ENCODE assay signal across 18 mouse cellular contexts in the genomic region with DNA sequence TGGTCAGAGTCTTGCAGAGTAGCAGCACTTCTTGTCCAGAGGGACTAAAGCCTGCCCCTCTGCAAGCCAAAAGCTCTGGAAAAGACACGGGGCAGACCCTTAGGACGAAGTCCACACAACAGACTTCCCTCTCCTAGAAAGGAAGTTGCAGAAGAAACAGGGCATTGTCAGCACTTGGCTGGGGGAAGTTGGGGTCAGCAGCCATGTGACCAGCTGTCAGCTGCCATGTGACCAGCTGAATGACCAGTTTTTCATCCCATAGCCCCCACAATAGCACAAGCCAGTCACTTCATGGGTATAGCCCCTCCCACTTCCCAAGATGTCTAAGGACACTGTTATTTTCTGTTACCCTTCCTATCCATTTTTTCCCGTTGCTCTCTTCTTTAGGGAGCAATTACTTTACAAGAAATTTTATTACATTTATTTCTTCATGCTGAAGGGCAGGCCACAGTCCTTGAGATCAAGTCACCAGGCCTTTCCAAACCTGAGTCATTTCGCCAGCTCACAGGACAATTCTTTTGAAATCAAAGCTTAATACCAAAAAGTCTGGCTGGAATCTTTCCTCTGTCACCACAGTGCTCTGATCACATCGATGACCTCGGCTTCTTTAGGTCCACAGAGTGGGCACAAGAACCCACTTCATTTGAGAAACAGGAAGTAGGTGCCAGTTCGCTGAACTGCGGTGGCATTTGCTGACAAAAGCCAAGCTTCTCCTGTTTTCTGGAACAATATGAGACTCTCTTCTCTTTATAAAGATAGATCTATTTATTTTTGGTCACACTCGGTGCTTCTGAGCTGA. TPM values are rescaled to one million over a fixed set of nuclear protein-coding genes. Genes with fewer than 3 reads are reported as not detected.
DNase-seq lines count a peak whose midpoint lies in the region; ATAC-seq and TF ChIP-seq lines count a peak whose summit lies in the region.
"Had no signal": no experiment of that assay in that cellular context is flagged by ENCODE, and none has a peak within 500 bp of the region (broad histone marks: within the 10 kb centered on the region; RNA-seq: fewer than 3 reads in every experiment).

No protein-coding gene starts in this region.

- DNase-seq in heart, embryonic 10.5 days (ENCODE audit: low spot score), result no peak
- DNase-seq in heart, postnatal 36 days, result no peak
- DNase-seq in liver, adult 2 months (ENCODE audit: extremely low read depth, low read depth, low spot score), result peak; percentile 41
- DNase-seq in liver, embryonic 11.5 days (ENCODE audit: low spot score), result no peak
- DNase-seq in skeletal muscle tissue, adult 2 months (ENCODE audit: low read depth, low spot score), result peak; percentile 28
- no peak for DNase-seq in retina, embryonic 14.5 days (ENCODE audit: low spot score)
- DNase-seq in testis, postnatal 10 days (ENCODE audit: low spot score), result no peak
- DNase-seq: cerebellum, postnatal 25 days; gastrocnemius, postnatal 10 days; lung, postnatal 4 days; thymus, postnatal 36 days had no signal

- no peak overlapping the region for H3K4me2 ChIP-seq in liver, embryonic 11.5 days
- H3K4me2 ChIP-seq: forebrain, embryonic 13.5 days; limb, embryonic 13.5 days had no signal

- intact Hi-C loops in heart, postnatal 36 days (cut with DNase I), result no loop called here

- H3K9ac ChIP-seq in liver, adult 2 months (ENCODE audit: low read depth, low read length), result no peak overlapping the region
- no peak overlapping the region for H3K9ac ChIP-seq in liver, embryonic 11.5 days (ENCODE audit: low read depth, low read length)
- H3K9ac ChIP-seq: forebrain, embryonic 13.5 days; limb, embryonic 13.5 days had no signal

- no peaks in the 10 kb centered on the region for H3K79me2 ChIP-seq in liver, adult 2 months (ENCODE audit: control insufficient read depth, insufficient read depth, low read length)

- TF ChIP-seq POLR2A in liver, adult 2 months (IDR thresholded peaks at IDR 0.05; ENCODE audit: extremely low read depth, insufficient read depth, low read length), result no peak

- ATAC-seq in liver, embryonic 11.5 days (replicated peaks; ENCODE audit: low FRiP score), result no peak
- ATAC-seq: forebrain, embryonic 13.5 days; Patski had no signal

- H3K9me3 ChIP-seq in heart, embryonic 10.5 days, result no peaks in the 10 kb centered on the region
- H3K9me3 ChIP-seq in liver, embryonic 11.5 days (ENCODE audit: control insufficient read depth, low read length), result no peaks in the 10 kb centered on the region
- H3K9me3 ChIP-seq: forebrain, embryonic 13.5 days; limb, embryonic 13.5 days had no signal

- peak overlapping the region; percentile 84; the same call in 1 of the 2 replicates for H3K27ac ChIP-seq in heart, embryonic 10.5 days
- H3K27ac ChIP-seq in liver, adult 2 months (replicated peaks; ENCODE audit: insufficient read depth, low read depth, low read length), result 0 out of 2 replicates have a peak overlapping the region, but pooled peaks have one; percentile 19
- H3K27ac ChIP-seq in liver, embryonic 11.5 days (ENCODE audit: low read depth, low read length), result no peak overlapping the region
- H3K27ac ChIP-seq in brown adipose tissue, adult 24 weeks (replicated peaks; ENCODE audit: low read depth, low read length), result peak overlapping the region; percentile 64; the same call in 1 of the 2 replicates
- H3K27ac ChIP-seq: forebrain, embryonic 13.5 days; limb, embryonic 13.5 days had no signal

- no peaks in the 10 kb centered on the region for H3K27me3 ChIP-seq in heart, embryonic 10.5 days (ENCODE audit: insufficient read depth, poor library complexity, severe bottlenecking)
- no peaks in the 10 kb centered on the region for H3K27me3 ChIP-seq in liver, adult 2 months (ENCODE audit: control insufficient read depth, insufficient read depth, low read length)
- no peaks in the 10 kb centered on the region for H3K27me3 ChIP-seq in liver, embryonic 11.5 days (replicated peaks; ENCODE audit: control insufficient read depth, insufficient read depth, low read length)
- H3K27me3 ChIP-seq: forebrain, embryonic 13.5 days; limb, embryonic 13.5 days; Patski had no signal

- WGBS in heart, embryonic 10.5 days, result 75% methylated on average over 9 of the region's 9 CpGs
- WGBS in liver, adult 2 months, result 77% methylated on average over 9 of the region's 9 CpGs
- 84% methylated on average over 9 of the region's 9 CpGs for WGBS in liver, embryonic 11.5 days

- H3K4me1 ChIP-seq in heart, embryonic 10.5 days, result peaks cover 25% of the 10 kb centered on the region
- H3K4me1 ChIP-seq in liver, adult 2 months (ENCODE audit: control insufficient read depth, insufficient read depth, low read length), result peaks cover 8% of the 10 kb centered on the region
- H3K4me1 ChIP-seq in liver, embryonic 11.5 days (replicated peaks; ENCODE audit: control insufficient read depth, insufficient read depth, low read length), result peaks cover 16% of the 10 kb centered on the region
- H3K4me1 ChIP-seq in brown adipose tissue, adult 24 weeks (ENCODE audit: control insufficient read depth, insufficient read depth, insufficient read length, low read length), result peaks cover 7% of the 10 kb centered on the region; the same call in 1 of the 2 replicates
- H3K4me1 ChIP-seq: forebrain, embryonic 13.5 days; limb, embryonic 13.5 days had no signal

- no peak overlapping the region for H3K4me3 ChIP-seq in heart, embryonic 10.5 days
- no peak overlapping the region for H3K4me3 ChIP-seq in liver, adult 2 months (ENCODE audit: insufficient read depth, low read depth, low read length)
- H3K4me3 ChIP-seq in liver, embryonic 11.5 days (ENCODE audit: low read depth, low read length), result no peak overlapping the region
- no peak overlapping the region for H3K4me3 ChIP-seq in brown adipose tissue, adult 24 weeks (ENCODE audit: insufficient read depth, low read depth, low read length)
- H3K4me3 ChIP-seq: forebrain, embryonic 13.5 days; limb, embryonic 13.5 days had no signal

- H3K36me3 ChIP-seq in heart, embryonic 10.5 days, result peaks cover 62% of the 10 kb centered on the region
- peaks cover 39% of the 10 kb centered on the region for H3K36me3 ChIP-seq in liver, adult 2 months (ENCODE audit: control insufficient read depth, insufficient read depth, low read length)
- H3K36me3 ChIP-seq in liver, embryonic 11.5 days (ENCODE audit: control insufficient read depth, insufficient read depth, low read length), result peaks cover 24% of the 10 kb centered on the region

- no peak for TF ChIP-seq CTCF in liver, adult 2 months (IDR thresholded peaks at IDR 0.05; ENCODE audit: low read depth, low read length)

RNA-seq across cellular contexts. Expression of gene Il10rb, which starts 9.6 kb away (rescaled TPM):
- 29.6 and 37.0 TPM in 2 replicates for polyA plus RNA-seq in heart, embryonic 10.5 days (2016; fragmentation: Nextera tagmentation; extraction: Ambion mirVana)
- 100 to 1,000 TPM; 113 to 116 TPM for total RNA-seq in heart, postnatal 36 days (2021)
- total RNA-seq in liver, adult 2 months (2014; rRNA removed), result 7.3 and 9.5 TPM in 2 replicates
- 5.0 and 5.1 TPM in 2 replicates for polyA plus RNA-seq in liver, adult 2 months (2012; rRNA removed)
- polyA plus RNA-seq in liver, embryonic 11.5 days (2014; fragmentation: Nextera tagmentation; extraction: Ambion mirVana), result 29.8 and 32.9 TPM in 2 replicates
- 29.5 and 44.8 TPM in 2 replicates for polyA plus RNA-seq in brown adipose tissue, adult 24 weeks (2012; ENCODE audit: insufficient read depth, insufficient read length, missing spikeins)

RNA-seq across cellular contexts. Expression of gene Gm21970, which starts 24.1 kb away (rescaled TPM):
- polyA plus RNA-seq in heart, embryonic 10.5 days (2016; fragmentation: Nextera tagmentation; extraction: Ambion mirVana), result not detected in 2 replicates
- total RNA-seq in heart, postnatal 36 days (2021), result under 1 TPM in 1 of 2 experiments, not detected in 1; 0.47 TPM
- 0.83 TPM in 1 of 2 replicates, not detected in the other for total RNA-seq in liver, adult 2 months (2014; rRNA removed)
- not detected in 2 replicates for polyA plus RNA-seq in liver, adult 2 months (2012; rRNA removed)
- polyA plus RNA-seq in liver, embryonic 11.5 days (2014; fragmentation: Nextera tagmentation; extraction: Ambion mirVana), result not detected in 2 replicates
- polyA plus RNA-seq in brown adipose tissue, adult 24 weeks (2012; ENCODE audit: insufficient read depth, insufficient read length, missing spikeins), result 13.8 TPM in 1 of 2 replicates, not detected in the other
- total RNA-seq: gastrocnemius, postnatal 10 days; left cerebral cortex, adult 18-20 months had no signal
- polyA plus RNA-seq: embryonic facial prominence, embryonic 14.5 days; forebrain, embryonic 13.5 days; hindbrain, embryonic 11.5 days; limb, embryonic 13.5 days had no signal

RNA-seq across cellular contexts. Expression of gene Ifnar2, which starts 43.0 kb away (rescaled TPM):
- 42.2 and 48.8 TPM in 2 replicates for polyA plus RNA-seq in heart, embryonic 10.5 days (2016; fragmentation: Nextera tagmentation; extraction: Ambion mirVana)
- total RNA-seq in heart, postnatal 36 days (2021), result 10 to 100 TPM; 39.7 to 40.4 TPM
- 69.1 and 84.2 TPM in 2 replicates for total RNA-seq in liver, adult 2 months (2014; rRNA removed)
- polyA plus RNA-seq in liver, adult 2 months (2012; rRNA removed), result 115 and 144 TPM in 2 replicates
- polyA plus RNA-seq in liver, embryonic 11.5 days (2014; fragmentation: Nextera tagmentation; extraction: Ambion mirVana), result 66.7 and 70.9 TPM in 2 replicates
- 147 and 149 TPM in 2 replicates for polyA plus RNA-seq in brown adipose tissue, adult 24 weeks (2012; ENCODE audit: insufficient read depth, insufficient read length, missing spikeins)

Comparison
In these comparisons a context has a peak if more than half of its experiments do, and no peak if none do; other contexts are left out.
1. DNase-seq: peak in liver, adult 2 months (single experiment) and skeletal muscle tissue, adult 2 months (single experiment); none in heart, embryonic 10.5 days (single experiment), heart, postnatal 36 days (0 of 2), liver, embryonic 11.5 days (single experiment), retina, embryonic 14.5 days (single experiment) and testis, postnatal 10 days (single experiment).